Mouse (Mus musculus): ENCODE measurements at regions not wholly inside any gene's neighbourhood (a gene's known extent, or its start where the extent isn't known, plus 50 kb on each side); places are given as distances from the start of the nearest gene placed in this dataset.
"Not testable (repeated sequence)": the region's sequence is repeated elsewhere in the genome, so short reads cannot be mapped to it uniquely, and the experiment has no call there.

DNA sequence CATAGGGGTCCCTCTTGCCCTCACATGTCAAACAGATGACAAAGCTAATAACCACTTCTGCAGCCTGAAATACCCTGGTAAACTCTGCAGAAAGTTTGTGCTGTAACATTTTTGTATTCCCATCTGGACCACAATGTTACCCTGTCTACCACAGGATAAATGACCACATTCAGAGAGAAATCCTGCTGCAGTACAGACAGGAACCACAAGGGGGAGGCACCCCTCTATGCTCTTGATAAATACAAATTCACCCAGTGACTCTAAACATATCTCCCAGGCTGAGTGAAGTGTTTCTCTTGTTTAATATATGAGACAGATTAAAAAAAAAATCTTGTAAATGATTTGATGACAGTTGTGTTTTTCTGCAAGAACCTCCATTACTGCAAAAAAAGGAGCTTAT lies 853.6 kb upstream of the Olfr1507 start:
- H3K27me3 ChIP-seq; H3K27ac ChIP-seq; H3K4me2 ChIP-seq; H3K4me1 ChIP-seq (replicated peaks); H3K4me3 ChIP-seq; H3K9ac ChIP-seq; ATAC-seq (replicated peaks; ENCODE audit: insufficient number of reproducible peaks, insufficient read depth, low FRiP score, low read depth); H3K36me3 ChIP-seq; H3K9me3 ChIP-seq (replicated peaks): not testable (repeated sequence)

DNA sequence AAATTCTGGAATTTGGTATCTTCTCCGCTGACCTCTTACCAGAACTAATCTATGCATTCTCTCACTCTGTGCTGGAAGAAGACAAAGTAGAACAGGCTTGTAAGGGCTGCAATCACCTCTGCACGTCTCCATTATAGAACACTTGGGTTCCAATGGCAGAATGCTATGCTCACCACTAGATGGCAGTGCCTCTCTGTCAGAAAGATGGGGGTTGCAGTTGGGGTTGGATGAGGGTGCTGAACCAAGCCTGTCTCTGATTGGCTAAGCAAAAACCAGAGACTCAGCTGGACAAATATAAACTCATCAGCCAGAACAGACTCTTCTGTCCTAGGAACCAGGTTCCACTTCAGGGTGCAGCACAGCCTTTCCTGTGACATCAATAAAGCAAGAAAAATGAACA lies 850.0 kb upstream of the Olfr1507 start:
- not testable (repeated sequence) for H3K9ac ChIP-seq; H3K27me3 ChIP-seq; ATAC-seq (replicated peaks; ENCODE audit: insufficient number of reproducible peaks, insufficient read depth, low FRiP score, low read depth); H3K9me3 ChIP-seq (replicated peaks); H3K4me3 ChIP-seq; H3K36me3 ChIP-seq; H3K4me1 ChIP-seq (replicated peaks); H3K4me2 ChIP-seq; H3K27ac ChIP-seq
- 33% methylated on average over 2 of the region's 2 CpGs for WGBS

DNA sequence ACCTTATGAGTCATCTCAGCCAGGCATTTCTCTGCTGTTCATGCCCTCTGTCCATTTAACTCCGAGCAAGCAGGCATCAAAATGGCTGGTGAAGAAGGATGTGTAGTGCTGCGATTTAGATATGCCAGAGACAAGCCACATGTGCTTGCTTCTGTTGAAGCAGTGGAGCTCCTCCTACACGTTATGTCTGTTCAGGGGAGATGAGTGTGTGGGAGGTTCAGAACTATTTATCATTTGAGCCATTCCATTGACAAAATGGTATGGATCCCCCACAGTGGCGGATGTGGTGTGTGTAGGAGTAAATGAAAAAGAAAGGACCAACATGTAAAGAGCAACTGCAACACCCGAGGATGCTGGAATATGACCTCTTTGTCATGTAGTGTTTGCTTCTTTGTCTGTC lies 848.3 kb upstream of the Olfr1507 start:
- WGBS, result 60% methylated on average over 5 of the region's 5 CpGs
- H3K4me1 ChIP-seq (replicated peaks); H3K9ac ChIP-seq; H3K27ac ChIP-seq; H3K4me3 ChIP-seq; ATAC-seq (replicated peaks; ENCODE audit: insufficient number of reproducible peaks, insufficient read depth, low FRiP score, low read depth); H3K9me3 ChIP-seq (replicated peaks); H3K36me3 ChIP-seq; H3K27me3 ChIP-seq; H3K4me2 ChIP-seq: not testable (repeated sequence)

DNA sequence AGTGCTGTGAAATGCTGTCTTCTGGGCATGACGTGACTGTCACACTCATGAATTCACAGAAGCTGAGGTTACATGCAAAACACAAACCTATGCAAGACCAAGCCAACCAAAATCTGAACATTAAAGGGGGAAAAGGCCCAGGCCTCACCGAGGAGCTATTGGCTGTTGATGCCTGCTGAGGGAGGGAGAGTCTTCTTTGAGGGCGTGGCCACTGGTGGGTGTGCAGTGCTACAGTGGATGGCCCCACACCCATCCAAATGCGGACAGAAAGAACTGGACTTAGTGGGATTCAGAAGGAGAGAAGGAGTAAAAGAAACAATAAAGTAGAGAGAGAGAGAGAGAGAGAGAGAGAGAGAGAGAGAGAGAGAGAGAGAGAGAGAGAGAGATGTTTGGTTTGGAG lies 843.6 kb upstream of the Olfr1507 start:
- not testable (repeated sequence) for H3K9ac ChIP-seq
- 71% methylated on average over 1 of the region's 4 CpGs for WGBS

DNA sequence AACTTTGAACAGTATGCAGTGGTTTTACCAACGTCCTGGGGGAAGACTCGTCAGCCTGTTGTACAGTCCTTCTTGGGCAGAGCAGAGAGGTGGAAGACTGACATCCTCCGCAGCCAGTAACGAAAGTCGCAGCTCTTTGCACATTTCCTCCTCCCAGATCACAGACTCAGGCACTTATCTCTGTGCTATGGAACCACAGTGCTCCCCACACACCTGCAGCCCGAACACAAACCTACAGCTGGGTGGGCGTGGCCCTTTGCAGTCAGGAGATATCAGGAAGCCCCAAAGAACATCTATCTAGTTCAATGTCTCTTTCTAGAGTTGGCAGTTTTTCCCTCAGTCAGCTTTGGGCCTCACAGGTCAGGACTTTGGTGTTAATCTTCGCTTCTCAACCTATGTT lies 841.9 kb upstream of the Olfr1507 start:
- WGBS, result 42% methylated on average over 3 of the region's 8 CpGs
- H3K27ac ChIP-seq; ATAC-seq (replicated peaks; ENCODE audit: insufficient number of reproducible peaks, insufficient read depth, low FRiP score, low read depth); H3K36me3 ChIP-seq; H3K4me2 ChIP-seq; H3K27me3 ChIP-seq; H3K9ac ChIP-seq; H3K9me3 ChIP-seq (replicated peaks); H3K4me3 ChIP-seq; H3K4me1 ChIP-seq (replicated peaks): not testable (repeated sequence)

More for the DNA sequence above, 843.6 kb upstream of the Olfr1507 start:
- not testable (repeated sequence) for H3K27ac ChIP-seq; H3K4me2 ChIP-seq; H3K36me3 ChIP-seq; H3K27me3 ChIP-seq; H3K4me1 ChIP-seq (replicated peaks); H3K4me3 ChIP-seq; ATAC-seq (replicated peaks; ENCODE audit: insufficient number of reproducible peaks, insufficient read depth, low FRiP score, low read depth); H3K9me3 ChIP-seq (replicated peaks)

DNA sequence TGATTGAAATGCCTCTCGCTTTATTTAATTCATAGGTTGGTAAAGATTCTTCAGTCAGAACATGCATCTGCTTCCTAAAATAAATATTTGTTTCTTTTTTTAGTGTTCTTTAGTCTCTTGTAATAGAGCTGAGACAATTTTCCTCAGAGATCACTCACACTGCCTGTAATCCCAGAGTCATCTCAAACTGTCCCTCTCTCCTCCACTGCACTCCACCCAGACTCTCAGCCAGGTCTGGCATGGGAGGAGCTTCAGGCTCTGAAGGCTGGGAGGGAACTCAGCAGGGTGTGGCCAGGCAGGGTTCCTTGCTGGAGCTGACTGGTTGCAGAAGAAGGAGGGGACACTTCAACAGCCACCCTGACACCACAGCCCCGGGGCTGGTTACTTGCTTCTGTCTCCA lies 841.2 kb upstream of the Olfr1507 start:
- H3K9me3 ChIP-seq (replicated peaks); H3K27ac ChIP-seq; H3K9ac ChIP-seq; H3K27me3 ChIP-seq; H3K4me3 ChIP-seq; H3K4me1 ChIP-seq (replicated peaks); ATAC-seq (replicated peaks; ENCODE audit: insufficient number of reproducible peaks, insufficient read depth, low FRiP score, low read depth); H3K36me3 ChIP-seq; H3K4me2 ChIP-seq: not testable (repeated sequence)
- WGBS, result 7% methylated on average over 1 of the region's 2 CpGs

DNA sequence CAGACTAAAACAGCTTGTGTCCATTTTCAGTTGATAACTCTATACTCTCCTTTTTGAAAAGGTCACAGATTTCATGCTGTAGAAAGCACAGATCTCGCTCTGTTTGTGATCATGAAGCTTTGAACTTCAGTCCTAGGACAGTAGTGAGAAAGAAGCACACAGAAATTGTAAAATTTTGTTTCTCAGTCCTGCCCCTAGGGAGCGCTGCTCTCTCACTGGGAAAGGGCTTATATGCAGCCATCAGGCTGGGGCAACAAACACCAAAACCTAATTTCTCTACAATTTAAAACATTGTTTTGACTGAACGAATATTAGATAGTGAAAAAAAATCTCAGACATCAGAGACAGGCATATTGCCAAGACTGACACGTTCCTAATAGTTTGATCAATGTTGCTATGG lies 838.9 kb upstream of the Olfr1507 start:
- not testable (repeated sequence) for H3K4me3 ChIP-seq; H3K9me3 ChIP-seq (replicated peaks); H3K27ac ChIP-seq; H3K36me3 ChIP-seq; H3K4me1 ChIP-seq (replicated peaks); H3K9ac ChIP-seq; H3K27me3 ChIP-seq; ATAC-seq (replicated peaks; ENCODE audit: insufficient number of reproducible peaks, insufficient read depth, low FRiP score, low read depth); H3K4me2 ChIP-seq
- WGBS, result no CpG with 5 or more reads among the region's 4 CpGs

DNA sequence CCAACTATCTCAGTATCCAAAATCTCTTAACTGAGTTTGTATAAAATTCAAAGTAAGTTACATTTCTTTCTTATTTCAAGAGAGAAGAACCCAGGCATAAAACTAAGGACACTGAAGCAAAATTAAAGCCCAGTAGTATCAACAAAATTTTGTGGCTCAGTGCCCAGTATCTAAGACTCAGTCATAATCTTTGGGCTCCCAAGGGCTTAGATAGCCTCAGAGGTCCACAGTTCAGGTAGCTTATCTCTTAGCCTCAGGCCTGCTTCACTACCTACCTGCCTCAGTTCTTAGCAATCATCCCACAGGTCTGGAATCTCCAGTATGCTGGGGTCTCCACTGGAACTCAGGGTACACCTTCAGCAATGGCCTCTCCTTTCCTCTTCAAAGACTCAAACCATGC lies 835.6 kb upstream of the Olfr1507 start:
- not testable (repeated sequence) for H3K9ac ChIP-seq; H3K4me2 ChIP-seq; H3K27me3 ChIP-seq; H3K36me3 ChIP-seq; H3K4me3 ChIP-seq; H3K9me3 ChIP-seq (replicated peaks); H3K27ac ChIP-seq; H3K4me1 ChIP-seq (replicated peaks); ATAC-seq (replicated peaks; ENCODE audit: insufficient number of reproducible peaks, insufficient read depth, low FRiP score, low read depth)

DNA sequence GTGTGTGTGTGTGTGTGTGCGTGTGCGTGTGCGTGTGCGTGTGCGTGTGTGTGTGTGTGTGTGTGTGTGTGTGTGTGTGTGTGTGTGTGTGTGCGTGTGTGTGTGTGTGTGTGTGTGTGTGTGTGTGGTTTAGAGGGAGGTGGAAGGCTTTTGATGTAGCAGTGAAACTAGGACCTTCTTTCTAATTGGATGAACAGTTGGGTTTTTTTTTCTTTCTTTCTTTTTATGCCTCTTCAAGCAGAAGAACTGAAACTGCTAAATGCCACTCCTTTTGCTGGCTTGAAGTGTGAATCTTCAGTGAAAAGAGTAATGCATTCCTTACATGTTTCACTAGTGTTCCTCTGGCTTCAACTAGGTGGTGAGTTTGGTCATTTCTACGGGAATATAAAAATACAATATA lies 828.8 kb upstream of the Olfr1507 start:
- no CpG with 5 or more reads among the region's 7 CpGs for WGBS
- H3K4me3 ChIP-seq; H3K9me3 ChIP-seq (replicated peaks); H3K9ac ChIP-seq; H3K4me1 ChIP-seq (replicated peaks); H3K36me3 ChIP-seq; ATAC-seq (replicated peaks; ENCODE audit: insufficient number of reproducible peaks, insufficient read depth, low FRiP score, low read depth); H3K27ac ChIP-seq; H3K27me3 ChIP-seq; H3K4me2 ChIP-seq: not testable (repeated sequence)

DNA sequence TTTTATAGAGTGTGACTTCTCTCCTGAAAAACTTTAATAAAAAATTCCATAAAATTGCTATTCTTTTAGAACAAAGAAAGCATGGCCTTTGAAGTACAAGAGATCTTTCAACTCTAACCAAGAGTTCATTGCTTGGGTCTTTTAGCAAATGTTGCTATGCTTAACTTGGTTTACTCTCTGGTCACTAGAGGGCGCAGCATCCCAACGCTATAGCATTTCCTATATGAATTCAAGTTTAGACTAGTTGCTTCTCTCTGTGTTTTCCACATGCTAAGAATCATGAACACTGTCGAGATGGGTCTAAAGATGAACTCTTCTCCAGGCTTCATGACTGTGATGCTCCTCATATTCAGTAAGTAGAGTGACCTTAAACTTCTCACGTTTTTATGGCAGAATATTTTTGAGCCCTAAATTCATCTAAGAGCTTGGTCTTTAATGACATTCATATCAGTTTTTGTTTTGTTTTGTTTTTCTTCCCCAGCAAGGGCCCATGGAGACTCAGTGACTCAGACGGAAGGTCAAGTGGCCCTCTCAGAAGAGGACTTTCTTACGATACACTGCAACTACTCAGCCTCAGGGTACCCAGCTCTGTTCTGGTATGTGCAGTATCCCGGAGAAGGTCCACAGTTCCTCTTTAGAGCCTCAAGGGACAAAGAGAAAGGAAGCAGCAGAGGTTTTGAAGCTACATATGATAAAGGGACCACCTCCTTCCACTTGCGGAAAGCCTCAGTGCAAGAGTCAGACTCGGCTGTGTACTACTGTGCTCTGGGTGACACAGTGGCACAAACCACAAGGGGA lies 823.2 kb upstream of the Olfr1507 start:
- not testable (repeated sequence) for H3K9me3 ChIP-seq (replicated peaks); H3K27me3 ChIP-seq; H3K4me3 ChIP-seq; H3K9ac ChIP-seq; H3K4me1 ChIP-seq (replicated peaks); H3K27ac ChIP-seq; H3K36me3 ChIP-seq; ATAC-seq (replicated peaks; ENCODE audit: insufficient number of reproducible peaks, insufficient read depth, low FRiP score, low read depth); H3K4me2 ChIP-seq
- WGBS, result no CpG with 5 or more reads among the region's 9 CpGs

DNA sequence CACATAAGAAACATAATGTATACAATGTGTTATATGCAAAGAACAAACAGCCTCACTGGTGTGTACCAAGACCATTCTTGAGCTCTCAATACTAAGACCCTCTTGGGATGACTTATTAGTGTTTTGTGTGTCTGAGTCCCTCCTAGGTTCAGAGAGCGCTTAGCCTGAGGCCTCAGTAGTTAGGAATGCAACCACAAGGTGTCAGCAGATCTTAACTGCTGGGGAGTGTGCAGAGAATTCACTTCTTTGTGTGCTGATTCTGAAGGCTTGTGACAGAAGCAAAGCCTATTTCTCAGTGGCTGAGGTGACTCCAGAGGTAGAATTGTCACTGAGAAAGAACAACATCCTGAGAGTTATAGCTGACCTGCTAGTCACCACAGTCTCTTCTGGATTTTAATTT lies 816.9 kb upstream of the Olfr1507 start:
- H3K9ac ChIP-seq; H3K36me3 ChIP-seq; H3K9me3 ChIP-seq (replicated peaks); H3K4me2 ChIP-seq; H3K27me3 ChIP-seq; ATAC-seq (replicated peaks; ENCODE audit: insufficient number of reproducible peaks, insufficient read depth, low FRiP score, low read depth); H3K4me3 ChIP-seq; H3K4me1 ChIP-seq (replicated peaks); H3K27ac ChIP-seq: not testable (repeated sequence)
- 33% methylated on average over 1 of the region's 1 CpGs for WGBS

DNA sequence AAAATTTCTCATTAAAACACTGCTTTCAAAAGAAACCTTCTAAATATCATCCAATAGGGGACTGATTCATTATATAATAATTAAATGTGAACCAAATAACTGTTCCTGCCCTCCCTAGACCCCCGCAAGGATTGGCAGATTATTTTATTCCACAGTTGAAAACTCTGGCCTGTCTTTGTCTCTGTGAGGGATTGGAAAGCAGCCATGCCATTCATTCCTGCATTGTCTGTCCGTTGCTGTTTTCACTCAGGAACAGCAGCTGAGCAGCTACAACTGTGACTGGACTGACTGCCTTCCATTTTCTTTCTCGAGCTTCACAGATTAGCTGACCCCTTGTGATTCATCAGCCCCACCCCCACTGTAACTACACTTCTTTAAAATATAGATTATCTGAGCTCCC lies 807.6 kb upstream of the Olfr1507 start:
- ATAC-seq (replicated peaks; ENCODE audit: insufficient number of reproducible peaks, insufficient read depth, low FRiP score, low read depth); H3K4me3 ChIP-seq; H3K4me2 ChIP-seq; H3K27me3 ChIP-seq; H3K9ac ChIP-seq; H3K36me3 ChIP-seq; H3K27ac ChIP-seq; H3K9me3 ChIP-seq (replicated peaks); H3K4me1 ChIP-seq (replicated peaks): not testable (repeated sequence)
- no CpG with 5 or more reads among the region's 3 CpGs for WGBS
